Mouse (Mus musculus): ENCODE measurements around the gene Vsig4.

GRCm38 (mm10) chrX:96239037-96239436 lies 54.2 kb downstream of the Vsig4 start:
- no peak for TF ChIP-seq CTCF (IDR thresholded peaks at IDR 0.05; ENCODE audit: control insufficient read depth, insufficient read depth, low read length)
- no peak for TF ChIP-seq POLR2A (IDR thresholded peaks at IDR 0.05; ENCODE audit: borderline replicate concordance, control insufficient read depth, low read depth, low read length)
